Mouse (Mus musculus): ENCODE data around the gene Tnfsf4.

GRCm38 (mm10) chr1:161419926-161420325 is 24.7 kb downstream of the Tnfsf4 start:
- TF ChIP-seq CTCF (IDR thresholded peaks at IDR 0.05; ENCODE audit: extremely low read depth, insufficient read length, insufficient replicate concordance, low read depth, low read length) (no peak), POLR2A (IDR thresholded peaks at IDR 0.05; ENCODE audit: low read depth, low read length) (no peak)
